Mouse (Mus musculus) T-helper 2 cell (primary cell): ENCODE data around the gene Podxl2.

Experiments
- in situ Hi-C: fragments of 300-600 bp; cut with MboI, MseI; formaldehyde crosslinking; loops from one replicate; pipeline ENCODE4 v1.15.1; 2025; ENCODE audit warnings: high pct_unique_total_duplicates

Podxl2 gene

DNA sequence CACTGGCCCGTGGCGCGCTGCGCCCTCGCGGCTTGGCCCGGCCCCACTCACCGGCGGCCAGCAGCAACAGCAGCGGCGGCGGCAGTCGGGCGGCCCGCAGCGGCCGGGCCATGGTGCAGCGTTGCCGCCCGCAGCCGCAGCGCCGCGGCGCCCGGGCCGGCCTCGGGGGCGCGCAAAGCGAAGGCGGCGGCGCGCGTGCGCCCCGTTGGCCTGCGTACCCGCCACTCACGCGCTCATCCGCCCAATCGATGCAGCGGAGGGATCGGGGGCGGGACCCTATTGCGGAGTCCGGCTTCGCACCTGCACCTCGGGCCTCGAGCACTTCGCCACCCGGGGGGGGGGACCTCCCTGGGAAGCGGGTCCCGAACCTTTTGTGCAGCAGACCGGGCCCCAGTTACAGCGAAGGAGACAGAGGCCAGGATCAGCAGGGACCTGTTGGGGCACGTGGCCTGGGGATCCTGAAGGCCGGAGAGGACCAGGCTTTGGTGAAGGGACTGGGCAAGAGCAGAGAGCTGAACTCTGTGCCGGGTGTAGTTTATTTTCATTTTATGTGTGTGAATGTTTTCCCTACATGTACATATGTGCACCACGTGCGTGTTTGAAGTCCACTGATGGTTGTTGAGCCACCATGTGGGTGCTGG, at the start of gene Podxl2:
Gene Podxl2, minus strand, starts transcription at position 177 of the 641 bp plus-strand sequence.
- in situ Hi-C loops, result no loop called here

DNA sequence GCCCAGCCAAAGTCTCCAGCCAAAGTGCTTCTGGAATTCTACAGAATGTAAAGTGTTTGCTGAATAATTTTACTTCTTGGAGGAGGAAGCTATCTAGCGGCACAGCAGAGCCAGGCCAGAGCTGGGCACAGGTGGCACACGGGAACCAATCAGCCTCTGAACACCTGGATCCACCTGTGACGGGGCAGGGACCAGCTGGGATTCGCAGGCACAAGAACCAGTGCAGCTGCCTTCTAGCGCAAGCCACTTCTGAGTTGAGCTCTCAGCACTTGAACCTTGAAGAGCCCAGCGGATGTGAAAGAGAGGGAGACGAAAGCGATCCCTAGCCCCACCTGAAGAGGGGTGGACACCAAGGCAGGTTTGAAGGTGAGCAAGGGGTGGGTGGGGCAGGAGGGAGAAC, 44.0 kb upstream of the Podxl2 start:
- in situ Hi-C loops, result loop anchor here (25.0 kb wide), 1 partner anchor 1818 kb away; no protein-coding TSS in a partner anchor

- in situ Hi-C loops, result loop anchor here (25.0 kb wide), 1 partner anchor 1821 kb away; no protein-coding TSS in a partner anchor
These were observed 41.3 kb upstream of the Podxl2 start for GRCm38 (mm10) chr6:88916153-88916552.

DNA sequence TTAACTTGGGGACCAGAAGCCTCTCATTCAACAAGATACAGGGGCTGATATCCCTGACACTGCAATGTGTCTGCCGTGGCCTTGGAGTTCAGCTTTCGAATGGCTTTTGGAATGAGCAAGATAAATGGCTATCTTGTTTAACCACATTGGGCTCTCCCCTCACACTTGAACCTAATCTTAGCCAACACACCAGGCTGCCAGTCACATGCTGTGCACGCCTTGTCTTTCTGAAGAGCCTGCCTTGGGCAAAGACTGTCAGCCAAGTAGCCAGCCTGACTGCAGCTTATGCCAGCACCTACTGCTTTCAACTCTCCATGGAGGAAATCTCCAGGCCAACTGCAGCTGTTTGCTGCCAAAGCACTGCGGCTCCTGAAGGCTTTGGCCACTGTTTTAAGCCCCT, 40.7 kb upstream of the Podxl2 start:
- in situ Hi-C loops, result loop anchor here (25.0 kb wide), 1 partner anchor 1822 kb away; no protein-coding TSS in a partner anchor

DNA sequence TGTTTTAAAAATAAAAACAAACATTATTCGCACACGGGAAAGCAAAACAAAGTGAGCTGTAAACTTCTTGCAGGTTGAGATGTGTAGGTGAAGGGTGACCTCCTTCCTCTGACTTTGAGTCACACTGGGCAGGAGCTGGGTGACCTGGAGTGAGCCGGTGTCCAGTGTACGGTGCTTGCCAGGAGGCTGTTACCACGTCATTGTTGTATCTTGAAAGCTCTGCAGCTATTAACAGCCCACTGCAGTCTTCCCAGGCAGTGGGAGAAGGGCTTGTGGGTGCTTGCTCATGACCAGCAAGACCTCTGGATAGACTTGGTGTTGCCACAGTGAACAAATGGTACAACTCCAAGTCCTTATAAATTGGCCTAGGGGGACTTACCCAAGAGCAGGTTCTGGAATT, 40.0 kb upstream of the Podxl2 start:
- in situ Hi-C loops, result loop anchor here (25.0 kb wide), 1 partner anchor 1823 kb away; no protein-coding TSS in a partner anchor

DNA sequence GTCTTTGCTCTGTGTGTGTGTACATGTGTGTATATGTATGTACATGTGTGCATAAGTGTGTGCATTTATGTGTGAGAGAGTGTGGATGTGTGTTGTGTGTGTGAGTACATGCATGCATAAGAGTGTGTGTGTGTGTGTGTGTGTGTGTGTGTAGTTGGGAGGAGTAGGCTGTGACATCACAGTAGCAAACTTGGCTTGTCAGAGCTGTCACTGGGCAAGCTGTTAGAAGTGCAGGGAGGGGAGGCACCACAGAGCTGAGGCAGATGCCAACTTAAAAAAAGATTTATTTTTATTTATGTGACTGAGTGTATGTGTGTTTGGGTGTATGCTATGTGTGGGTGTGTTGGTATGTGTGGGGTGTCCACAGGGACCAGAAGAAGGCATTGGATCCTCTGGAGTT, 38.6 kb upstream of the Podxl2 start:
- in situ Hi-C loops, result loop anchor here (25.0 kb wide), 1 partner anchor 1824 kb away; no protein-coding TSS in a partner anchor

- in situ Hi-C loops, result loop anchor here (25.0 kb wide), 1 partner anchor 1824 kb away; no protein-coding TSS in a partner anchor
These were observed 38.2 kb upstream of the Podxl2 start for GRCm38 (mm10) chr6:88913022-88913421.

DNA sequence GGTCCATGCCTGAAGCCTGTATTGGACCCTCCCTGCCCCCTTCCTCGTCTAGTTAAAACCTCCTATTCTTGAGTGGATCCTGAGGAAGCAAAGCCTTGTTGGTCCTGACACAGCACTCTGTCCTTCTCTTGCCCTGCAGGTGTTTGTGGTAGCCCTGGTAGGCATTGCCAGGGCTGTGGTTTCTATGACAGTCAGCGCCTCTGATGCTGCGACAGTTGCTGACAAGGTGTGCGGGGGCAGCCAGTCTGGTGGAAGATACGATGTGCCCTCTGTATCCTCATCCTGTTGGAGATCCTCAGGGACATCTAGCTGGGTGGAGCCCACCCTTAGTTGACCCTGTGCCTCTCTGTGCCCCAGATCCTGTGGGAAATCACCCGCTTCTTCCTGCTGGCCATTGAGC, 34.3 kb upstream of the Podxl2 start:
- in situ Hi-C loops, result loop anchor here (5.0 to 25.0 kb wide), 2 partner anchors 93 to 1828 kb away; no protein-coding TSS in a partner anchor

DNA sequence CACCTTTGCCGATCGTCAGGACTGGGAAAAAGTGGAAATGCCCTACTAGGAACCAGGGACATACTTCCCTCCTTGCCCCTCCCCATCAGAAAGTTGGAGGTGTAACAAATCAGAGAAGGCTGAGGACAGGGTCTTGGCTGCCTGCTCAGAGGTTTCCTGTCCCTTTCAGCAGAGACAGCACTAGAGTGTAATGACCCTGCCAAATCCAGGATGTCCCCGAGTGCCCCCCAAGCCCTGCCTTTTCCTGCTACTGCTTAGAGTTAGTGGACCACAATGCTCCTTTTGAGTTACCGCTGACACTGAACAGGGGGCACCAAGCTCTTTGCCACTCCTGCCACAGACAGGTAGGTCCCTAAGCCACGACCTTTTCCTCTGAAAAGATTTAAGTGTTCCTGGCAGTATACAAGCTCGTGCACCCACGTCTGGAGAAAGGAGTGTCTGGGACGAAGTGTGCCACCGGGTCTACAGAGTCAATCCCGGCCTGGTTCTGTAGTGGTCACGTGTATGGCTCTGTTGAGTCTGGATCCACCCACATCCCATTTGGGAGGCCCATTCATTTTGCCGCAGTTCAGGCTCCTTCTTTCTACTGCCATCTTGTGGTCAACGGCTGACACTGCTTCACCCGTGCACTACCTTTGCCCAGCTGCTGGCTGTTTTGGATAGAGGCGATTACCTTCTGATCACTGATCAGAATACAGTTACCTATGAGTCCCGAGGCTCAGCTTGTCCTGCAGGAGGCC, 31.7 kb upstream of the Podxl2 start:
- in situ Hi-C loops, result loop anchor here (5.0 to 25.0 kb wide), 2 partner anchors 96 to 1831 kb away; no protein-coding TSS in a partner anchor

GRCm38 (mm10) chr6:88905042-88905441, 30.2 kb upstream of the Podxl2 start:
- in situ Hi-C loops, result loop anchor here (5.0 to 25.0 kb wide), 2 partner anchors 97 to 1832 kb away; no protein-coding TSS in a partner anchor

- in situ Hi-C loops, result loop anchor here (5.0 to 25.0 kb wide), 2 partner anchors 62 to 1833 kb away; partner anchors contain the start of gene Abtb1
These were observed 29.7 kb upstream of the Podxl2 start for GRCm38 (mm10) chr6:88904456-88904974.

- in situ Hi-C loops, result loop anchor here (5.0 to 25.0 kb wide), 2 partner anchors 61 to 1834 kb away; partner anchors contain the start of gene Abtb1
These were observed 28.9 kb upstream of the Podxl2 start for GRCm38 (mm10) chr6:88903708-88904107.

DNA sequence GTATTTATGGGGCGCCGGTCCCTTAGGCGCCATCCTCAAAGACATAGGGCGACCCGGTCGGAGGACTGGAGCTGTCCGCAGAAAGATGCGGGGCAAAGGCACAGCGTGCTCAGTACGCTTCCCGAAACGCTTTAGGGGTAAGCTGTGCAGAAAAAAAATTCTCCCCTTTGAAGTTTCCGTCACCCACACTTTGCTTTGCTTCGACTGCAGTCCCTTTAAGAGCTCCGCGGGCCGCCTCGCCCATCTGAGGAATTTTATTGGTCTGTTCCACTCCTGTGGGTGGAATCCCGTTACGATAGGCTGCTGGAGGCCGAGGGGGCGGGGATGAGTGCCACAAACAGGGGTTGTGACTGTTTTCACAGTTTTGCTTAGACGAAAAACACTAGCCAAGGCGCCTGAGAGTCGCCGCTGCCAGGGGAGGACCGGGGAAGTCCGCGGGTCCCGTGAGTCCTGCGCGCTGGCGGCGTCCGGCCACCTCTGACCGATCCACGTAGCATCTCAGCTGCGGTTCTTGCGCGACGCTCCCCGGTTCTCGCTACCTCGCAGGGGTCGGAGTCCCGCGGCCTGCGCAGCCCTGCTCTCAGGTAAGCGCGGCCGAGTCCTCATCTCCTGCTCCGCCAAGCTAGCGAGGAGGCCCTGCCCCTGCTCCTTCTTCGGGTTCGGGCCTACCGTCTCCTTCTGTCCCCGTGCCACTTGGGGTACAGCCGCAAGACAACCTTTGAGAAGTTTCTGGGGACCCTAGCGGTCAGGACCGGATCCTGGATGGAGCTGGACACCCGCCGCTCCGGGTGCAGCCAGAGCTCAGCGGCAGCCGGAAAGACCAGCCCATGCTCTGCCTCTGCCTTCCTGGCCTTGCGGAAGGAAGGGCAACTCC, 27.3 kb upstream of the Podxl2 start, which contains the start of gene Tpra1:
Gene Tpra1, plus strand, starts transcription at position 305 of the 874 bp plus-strand sequence.
- in situ Hi-C loops, result loop anchor here (5.0 to 25.0 kb wide), 2 partner anchors 60 to 1835 kb away; partner anchors contain the start of gene Abtb1

- in situ Hi-C loops, result loop anchor here (5.0 to 25.0 kb wide), 2 partner anchors 59 to 1836 kb away; partner anchors contain the start of gene Abtb1
These were observed 26.6 kb upstream of the Podxl2 start for GRCm38 (mm10) chr6:88901471-88901870.

- in situ Hi-C loops, result loop anchor here (5.0 to 25.0 kb wide), 2 partner anchors 57 to 1838 kb away; partner anchors contain the start of gene Abtb1
These were observed 24.8 kb upstream of the Podxl2 start for GRCm38 (mm10) chr6:88899628-88900027.

DNA sequence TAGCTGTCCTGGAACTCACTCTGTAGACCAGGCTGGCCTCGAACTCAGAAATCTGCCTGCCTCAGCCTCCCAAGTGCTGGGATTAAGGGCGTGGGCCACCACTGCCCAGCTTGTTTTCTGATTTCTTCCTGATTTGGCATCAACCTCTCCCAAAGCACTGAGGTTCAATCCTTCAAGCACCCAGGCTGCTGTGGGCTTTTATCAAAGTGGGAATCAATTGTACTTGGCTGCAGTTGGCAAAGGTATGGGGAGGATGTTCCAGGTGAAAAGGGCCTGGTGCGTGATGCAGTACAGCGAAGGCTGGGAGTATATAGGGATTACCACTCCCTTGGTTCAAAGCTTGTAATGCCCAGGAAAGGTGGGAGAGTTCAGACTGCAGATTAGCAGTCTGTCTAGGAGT, 24.2 kb upstream of the Podxl2 start:
- in situ Hi-C loops, result no loop called here

- in situ Hi-C loops, result no loop called here
These were observed 23.7 kb upstream of the Podxl2 start, which contains the start of gene Mcm2 for GRCm38 (mm10) chr6:88898534-88899048. TSS of gene Mcm2 (minus strand) at chr6:88898780.

- in situ Hi-C loops, result no loop called here
These were observed 22.4 kb upstream of the Podxl2 start for GRCm38 (mm10) chr6:88897246-88897645.

GRCm38 (mm10) chr6:88895943-88896342, 21.1 kb upstream of the Podxl2 start:
- in situ Hi-C loops, result no loop called here

DNA sequence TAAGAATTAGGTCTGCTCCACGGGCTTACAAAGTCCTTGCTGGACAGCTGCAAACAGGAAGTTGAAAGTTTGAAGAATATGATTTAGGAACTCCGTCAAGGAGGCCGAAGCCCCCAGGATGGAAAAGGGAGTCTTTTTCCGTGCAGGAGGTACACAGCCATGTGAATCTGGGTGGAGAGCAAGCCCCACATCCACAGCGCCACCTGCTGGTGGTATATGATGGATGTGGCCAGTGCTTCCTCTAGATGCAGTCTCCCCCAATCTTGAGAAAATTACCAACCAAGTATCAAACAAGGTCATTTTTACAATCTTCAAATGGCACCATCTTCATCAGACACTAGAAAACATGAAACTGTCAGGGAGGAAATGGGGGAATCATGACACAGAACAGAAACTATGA, 18.7 kb upstream of the Podxl2 start:
- in situ Hi-C loops, result no loop called here
